Mouse (Mus musculus) limb, embryonic 10.5 days (tissue): Measurements from ENCODE around the gene Kprp. TPM values are rescaled to one million over a fixed set of nuclear protein-coding genes. Genes with fewer than 3 reads are reported as not detected.
"Not testable (repeated sequence)": the region's sequence is repeated elsewhere in the genome, so short reads cannot be mapped to it uniquely, and the experiment has no call there.

ENCODE experiments used
- DNase-seq: peaks from one replicate; pipeline ENCODE4 v3.0.0-alpha.2; 2017; ENCODE audit warnings: low spot score
- H3K27ac ChIP-seq: fragments of 300-500 bp; sonication (generic); 2 replicates; pipeline ENCODE4 v1.5.1; 2016; ENCODE audit warnings: mild to moderate bottlenecking
- H3K27me3 ChIP-seq: fragments of 300-500 bp; sonication (generic); 2 replicates; pipeline ENCODE4 v1.6.1; 2016; ENCODE audit warnings: low read depth, mild to moderate bottlenecking; ENCODE audit not compliant: poor library complexity, severe bottlenecking
- H3K36me3 ChIP-seq: fragments of 300-500 bp; sonication (generic); 2 replicates; pipeline ENCODE4 v1.6.1; 2016; ENCODE audit warnings: mild to moderate bottlenecking, moderate library complexity
- H3K4me1 ChIP-seq: fragments of 300-500 bp; sonication (generic); 2 replicates; pipeline ENCODE4 v1.6.1; 2016
- H3K4me3 ChIP-seq: fragments of 300-500 bp; sonication (generic); 2 replicates; pipeline ENCODE4 v1.5.1; 2016; ENCODE audit warnings: mild to moderate bottlenecking, moderate library complexity
- H3K9me3 ChIP-seq: fragments of 300-500 bp; sonication (generic); replicated peaks from 2 replicates; pipeline ENCODE4 v1.6.1; 2016; ENCODE audit warnings: mild to moderate bottlenecking
- WGBS: fragments of 180-500 bp; shearing (Covaris S2); methylation state at CpG from one replicate; pipeline ENCODE4 v1.1.7; 2016; 5-methylcytosine and 5-hydroxymethylcytosine counted together
- polyA plus RNA-seq: library from polyadenylated mRNA; unstranded; fragments of >200 nt; fragmentation: Nextera tagmentation; extraction: Ambion mirVana; gene quantifications from 2 replicates; pipeline ENCODE4 v1.2.1, GENCODE M21; 2016

Gene Kprp
- not detected in 2 replicates for polyA plus RNA-seq

GRCm38 (mm10) chr3:92827108-92827507 is at the start of gene Kprp:
Gene Kprp (minus strand): TSS chr3:92827247.
- H3K36me3 ChIP-seq, result no peaks in the 10 kb centered on the region
- WGBS, result 71% methylated on average over 1 of the region's 1 CpGs
- no peaks in the 10 kb centered on the region; the same call in 1 of the 2 replicates for H3K9me3 ChIP-seq
- H3K4me3 ChIP-seq, result no peak within 1 kb of the TSS
- no peak for DNase-seq
- H3K27ac ChIP-seq, result no peak within 1 kb of the TSS
- no peaks in the 10 kb centered on the region for H3K27me3 ChIP-seq
- no peaks in the 10 kb centered on the region for H3K4me1 ChIP-seq

DNA sequence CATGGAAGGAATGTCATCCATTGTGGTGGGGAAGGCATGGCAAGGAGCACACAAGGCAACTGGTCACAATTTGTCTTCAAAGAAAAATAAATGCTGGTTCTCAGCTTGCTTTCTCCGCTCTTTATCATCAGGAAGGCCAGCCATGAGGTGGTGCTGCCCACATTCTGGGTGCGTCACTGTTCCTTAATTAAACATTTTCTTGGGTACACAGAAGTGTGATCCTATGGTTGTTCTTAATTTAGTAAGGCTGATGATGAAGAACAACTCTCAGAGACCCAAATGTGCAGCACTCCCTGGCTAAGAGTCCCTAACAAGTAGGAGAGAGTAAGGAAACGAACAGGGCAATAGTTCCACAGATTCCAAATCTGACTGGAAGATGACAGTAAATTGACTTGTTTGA is 47.1 kb upstream of the Kprp start:
- Histone ChIP-seq H3K4me3 (no peak overlapping the region), H3K36me3 (no peaks in the 10 kb centered on the region), H3K4me1 (no peaks in the 10 kb centered on the region), H3K27ac (no peak overlapping the region), H3K9me3 (no peaks in the 10 kb centered on the region), H3K27me3 (no peaks in the 10 kb centered on the region)
- DNase-seq, result no peak
- WGBS, result 95% methylated on average over 3 of the region's 3 CpGs

DNA sequence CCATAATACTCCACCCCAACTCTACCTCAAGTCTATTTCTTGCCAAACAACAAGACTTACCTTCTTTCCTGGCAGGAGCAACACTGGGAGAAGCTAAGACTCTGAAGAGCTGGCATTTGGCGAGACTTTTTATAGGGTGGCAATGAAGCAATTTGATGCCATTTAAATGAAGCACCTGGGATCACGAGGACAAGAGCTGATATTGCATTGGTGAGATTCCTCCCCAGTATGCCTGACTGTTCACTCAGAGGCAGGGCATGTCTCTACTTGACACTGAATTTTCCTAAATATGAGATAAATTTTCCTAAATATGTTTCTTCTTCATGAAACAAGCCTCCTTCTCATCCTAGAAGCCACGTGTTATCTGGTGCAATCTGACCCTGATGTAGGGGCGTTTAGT is 43.1 kb upstream of the Kprp start, which contains the start of gene 2310050C09Rik:
Gene 2310050C09Rik, minus strand, starts transcription at position 101 of the 400 bp plus-strand sequence.
- no peaks in the 10 kb centered on the region for H3K4me1 ChIP-seq
- H3K27me3 ChIP-seq, result no peaks in the 10 kb centered on the region
- H3K4me3 ChIP-seq, result no peak within 1 kb of the TSS
- WGBS, result 75% methylated on average over 4 of the region's 4 CpGs
- H3K9me3 ChIP-seq, result no peaks in the 10 kb centered on the region
- DNase-seq, result no peak
- no peak within 1 kb of the TSS for H3K27ac ChIP-seq
- H3K36me3 ChIP-seq, result no peaks in the 10 kb centered on the region

- DNase-seq, result no peak
- 91% methylated on average over 3 of the region's 3 CpGs for WGBS
- no peaks in the 10 kb centered on the region for H3K4me1 ChIP-seq
- no peaks in the 10 kb centered on the region for H3K27me3 ChIP-seq
- no peaks in the 10 kb centered on the region for H3K9me3 ChIP-seq
- no peak within 1 kb of the TSS for H3K4me3 ChIP-seq
- no peak within 1 kb of the TSS for H3K27ac ChIP-seq
- no peaks in the 10 kb centered on the region for H3K36me3 ChIP-seq
Measured at GRCm38 (mm10) chr3:92851186-92851585, 24.1 kb upstream of the Kprp start, which contains the start of gene Lce1l. Gene Lce1l (minus strand): TSS chr3:92851286.

DNA sequence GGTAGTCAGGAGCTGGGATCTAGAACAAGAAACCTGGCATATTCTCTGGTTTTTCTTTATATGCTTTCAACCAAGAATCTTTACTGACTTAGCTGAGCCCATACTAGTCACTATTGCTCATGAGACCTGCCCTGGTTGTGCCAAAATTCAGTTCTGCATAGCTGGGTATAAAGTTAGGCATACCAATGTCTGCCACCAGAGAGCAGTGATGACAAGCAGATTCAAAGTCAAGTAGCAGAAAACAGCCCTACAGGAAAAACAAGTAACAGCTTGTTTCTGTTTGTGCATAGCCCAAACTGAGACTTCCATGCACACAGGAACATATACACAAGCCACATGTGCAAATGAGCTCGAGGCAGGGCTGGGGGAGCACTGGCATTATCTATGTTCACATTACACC is 1.2 kb downstream of the Kprp start:
- H3K27ac ChIP-seq, result no peak overlapping the region
- no peak overlapping the region for H3K4me3 ChIP-seq
- WGBS, result 36% methylated on average over 1 of the region's 1 CpGs
- H3K27me3 ChIP-seq, result no peaks in the 10 kb centered on the region
- H3K9me3 ChIP-seq, result no peaks in the 10 kb centered on the region; the same call in 1 of the 2 replicates
- no peak for DNase-seq
- H3K4me1 ChIP-seq, result no peaks in the 10 kb centered on the region
- no peaks in the 10 kb centered on the region for H3K36me3 ChIP-seq

DNA sequence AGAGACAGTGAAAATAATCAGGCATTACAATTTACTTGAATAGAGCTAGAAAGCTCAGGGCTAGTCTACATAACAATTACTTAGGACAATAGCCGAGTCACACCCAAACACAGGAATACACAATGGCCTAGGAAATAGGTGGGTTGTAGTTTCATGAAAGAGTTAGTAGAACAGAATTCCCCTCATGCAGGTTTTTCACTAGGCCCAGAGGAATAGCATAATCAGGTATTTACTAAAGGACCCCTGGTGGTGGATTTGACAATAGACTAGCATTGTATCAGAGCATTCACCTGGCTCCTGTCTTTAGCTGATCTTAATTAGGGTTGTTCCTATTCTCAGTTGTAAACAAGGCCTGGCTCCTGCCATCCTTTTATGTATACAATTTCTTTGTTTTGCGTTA is 11.0 kb downstream of the Kprp start:
- not testable (repeated sequence) for H3K4me3 ChIP-seq, H3K36me3 ChIP-seq
- 94% methylated on average over 2 of the region's 2 CpGs for WGBS

GRCm38 (mm10) chr3:92815581-92815980 is 11.5 kb downstream of the Kprp start:
- WGBS, result 90% methylated on average over 3 of the region's 3 CpGs
- H3K4me1 ChIP-seq, result no peaks in the 10 kb centered on the region
- DNase-seq, result no peak
- H3K27me3 ChIP-seq, result no peaks in the 10 kb centered on the region
- no peak overlapping the region for H3K27ac ChIP-seq
- H3K4me3 ChIP-seq, result no peak overlapping the region
- H3K36me3 ChIP-seq, result no peaks in the 10 kb centered on the region
- H3K9me3 ChIP-seq, result no peaks in the 10 kb centered on the region

More for the DNA sequence above, 11.0 kb downstream of the Kprp start:
- H3K27me3 ChIP-seq, H3K9me3 ChIP-seq, DNase-seq, H3K27ac ChIP-seq, H3K4me1 ChIP-seq: not testable (repeated sequence)

- no peak for DNase-seq
- Histone ChIP-seq H3K4me3 (no peak within 1 kb of the TSS), H3K36me3 (no peaks in the 10 kb centered on the region)
Measured at GRCm38 (mm10) chr3:92807791-92808190, 19.3 kb downstream of the Kprp start, which contains the start of gene Lce1k. Gene Lce1k (minus strand): TSS chr3:92807891.

DNA sequence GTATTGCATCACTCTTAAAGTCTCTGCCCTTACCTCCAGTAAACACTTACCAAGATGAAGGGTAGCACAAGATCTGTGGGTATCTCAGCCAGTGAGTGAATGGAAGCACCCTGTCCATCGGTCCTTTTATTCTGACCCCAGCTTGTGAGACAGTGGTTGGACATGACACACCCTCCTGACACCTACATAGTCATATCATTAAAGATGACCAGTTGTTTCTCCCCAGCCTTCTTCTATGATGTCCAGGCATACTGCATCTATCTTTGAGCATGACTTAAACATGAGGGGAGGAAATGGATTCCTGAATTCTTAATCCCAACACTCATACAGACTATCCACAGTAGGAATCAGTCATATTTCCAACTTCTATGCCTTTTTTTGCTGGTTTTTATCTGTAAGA is 36.6 kb downstream of the Kprp start, which contains the start of gene Lce1j:
Gene Lce1j, minus strand, starts transcription at position 101 of the 400 bp plus-strand sequence.
- Histone ChIP-seq H3K9me3 (no peaks in the 10 kb centered on the region), H3K36me3 (no peaks in the 10 kb centered on the region), H3K27ac (no peak within 1 kb of the TSS), H3K27me3 (no peaks in the 10 kb centered on the region), H3K4me3 (no peak within 1 kb of the TSS), H3K4me1 (no peaks in the 10 kb centered on the region)
- 100% methylated on average over 1 of the region's 1 CpGs for WGBS
- no peak for DNase-seq

More at GRCm38 (mm10) chr3:92807791-92808190, 19.3 kb downstream of the Kprp start, which contains the start of gene Lce1k:
- Histone ChIP-seq H3K4me1 (no peaks in the 10 kb centered on the region), H3K27me3 (no peaks in the 10 kb centered on the region), H3K27ac (no peak within 1 kb of the TSS), H3K9me3 (no peaks in the 10 kb centered on the region)

DNA sequence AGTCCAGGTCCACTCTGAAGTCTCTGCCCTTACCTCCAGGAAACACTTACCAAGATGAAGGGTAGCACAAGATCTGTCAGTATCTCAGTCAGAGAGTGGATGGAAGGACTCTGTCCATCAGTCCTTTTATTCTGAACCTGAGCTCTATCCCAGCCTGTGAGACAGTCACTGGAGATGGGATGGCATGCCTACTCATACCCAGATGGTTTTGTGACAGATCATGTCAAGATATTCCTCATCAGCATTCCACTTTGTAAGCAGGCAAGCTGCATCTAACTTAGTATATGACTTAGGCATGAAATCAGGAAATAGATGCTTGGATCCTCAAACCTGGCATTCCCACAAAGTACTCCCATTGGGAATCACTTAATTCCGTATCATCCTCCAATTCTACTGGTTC is 48.2 kb downstream of the Kprp start, which contains the start of gene Lce1i:
Gene Lce1i, minus strand, starts transcription at position 101 of the 400 bp plus-strand sequence.
- Histone ChIP-seq H3K36me3 (no peaks in the 10 kb centered on the region), H3K9me3 (no peaks in the 10 kb centered on the region), H3K27me3 (no peaks in the 10 kb centered on the region), H3K4me3 (no peak within 1 kb of the TSS), H3K4me1 (no peaks in the 10 kb centered on the region), H3K27ac (no peak within 1 kb of the TSS)
- 94% methylated on average over 1 of the region's 1 CpGs for WGBS
- no peak for DNase-seq

Other genes with a start within 250 kb of the Kprp start
- not detected in 2 replicates for gene Smcp, start 238.2 kb downstream of the Kprp start, polyA plus RNA-seq
- gene 2210017I01Rik, start 219.8 kb downstream of the Kprp start, polyA plus RNA-seq, result not detected in 2 replicates
- not detected in 2 replicates for gene Lce6a, start 205.6 kb downstream of the Kprp start, polyA plus RNA-seq
- gene Lce1a1, start 178.9 kb downstream of the Kprp start, polyA plus RNA-seq, result not detected in 2 replicates
- gene Lce1b, start 170.3 kb downstream of the Kprp start, polyA plus RNA-seq, result not detected in 2 replicates
- gene Lce1a2, start 156.9 kb downstream of the Kprp start, polyA plus RNA-seq, result not detected in 2 replicates
- not detected in 2 replicates for gene Lce1c, start 148.0 kb downstream of the Kprp start, polyA plus RNA-seq
- gene Lce1d, start 140.0 kb downstream of the Kprp start, polyA plus RNA-seq, result not detected in 2 replicates
- gene Lce1e, start 118.2 kb downstream of the Kprp start, polyA plus RNA-seq, result not detected in 2 replicates
- not detected in 2 replicates for gene Lce1f, start 106.9 kb downstream of the Kprp start, polyA plus RNA-seq
- gene Gm38119, start 88.2 kb downstream of the Kprp start, polyA plus RNA-seq, result not detected in 2 replicates
- gene Lce1g, start 74.9 kb downstream of the Kprp start, polyA plus RNA-seq, result not detected in 2 replicates
- gene Lce1h, start 62.2 kb downstream of the Kprp start, polyA plus RNA-seq, result not detected in 2 replicates
- not detected in 2 replicates for gene Lce1i, start 48.3 kb downstream of the Kprp start, polyA plus RNA-seq
- not detected in 2 replicates for gene Lce1j, start 36.7 kb downstream of the Kprp start, polyA plus RNA-seq
- gene Lce1k, start 19.4 kb downstream of the Kprp start, polyA plus RNA-seq, result not detected in 2 replicates
- not detected in 2 replicates for gene Lce1l, start 24.0 kb upstream of the Kprp start, polyA plus RNA-seq
- gene 2310050C09Rik, start 43.0 kb upstream of the Kprp start, polyA plus RNA-seq, result not detected in 2 replicates
- gene Lce3a, start 99.0 kb upstream of the Kprp start, polyA plus RNA-seq, result not detected in 2 replicates
- gene Lce3b, start 105.7 kb upstream of the Kprp start, polyA plus RNA-seq, result not detected in 2 replicates
- gene Lce3c, start 117.2 kb upstream of the Kprp start, polyA plus RNA-seq, result not detected in 2 replicates
- gene Lce3d, start 130.1 kb upstream of the Kprp start, polyA plus RNA-seq, result not detected in 2 replicates
- not detected in 2 replicates for gene Lce3e, start 139.8 kb upstream of the Kprp start, polyA plus RNA-seq
- not detected in 2 replicates for gene Lce3f, start 165.0 kb upstream of the Kprp start, polyA plus RNA-seq
- 0.44 TPM in 1 of 2 replicates, not detected in the other for gene Crct1, start 188.4 kb upstream of the Kprp start, polyA plus RNA-seq
- not detected in 2 replicates for gene Lce1m, start 191.8 kb upstream of the Kprp start, polyA plus RNA-seq
- gene Gm4858, start 241.6 kb upstream of the Kprp start, polyA plus RNA-seq, result not detected in 2 replicates